Mouse (Mus musculus) adrenal gland (tissue): ENCODE measurements around the gene Serf1.
"Not testable (repeated sequence)": the region's sequence is repeated elsewhere in the genome, so short reads cannot be mapped to it uniquely, and the experiment has no call there.

Source experiments
- intact Hi-C: fragments of 180-260 bp; cut with DNase I; formaldehyde crosslinking; loops from one replicate; pipeline ENCODE4 v1.15.1; 2025
- long read RNA-seq, 2 experiments: library from polyadenylated mRNA; unstranded; transcript quantifications; one replicate each; pipeline ENCODE4 v2.0.0; 2020; ENCODE audit warnings: borderline replicate concordance in 1 of 2; ENCODE audit not compliant: insufficient replicate concordance in 1 of 2

The Serf1 gene
- long read RNA-seq, experiment 1, transcript Serf1-201 (3 exons, 601 nt): major isoform, 24 of 24 reads
- long read RNA-seq, experiment 1, partial matches to known transcripts: 0 of 24 reads
- long read RNA-seq, experiment 1, other reads (novel, unspliced or antisense): 0 of 24 reads
- long read RNA-seq, experiment 2, transcript Serf1-201 (3 exons, 601 nt): major isoform, 18 of 18 reads
- long read RNA-seq, experiment 2, partial matches to known transcripts: 0 of 18 reads
- long read RNA-seq, experiment 2, other reads (novel, unspliced or antisense): 0 of 18 reads

GRCm38 (mm10) chr13:100107652-100108472 lies at the start of gene Serf1:
Gene Serf1, plus strand, starts transcription at chr13:100108012.
- intact Hi-C loops: loop anchor here (10.0 kb wide), 1 partner anchor 547 kb away; the partner anchor contains the start of genes Ak6, Rad17 and Taf9

- intact Hi-C loops: no loop called here
Measured at GRCm38 (mm10) chr13:100063936-100064335, 43.9 kb upstream of the Serf1 start.

- intact Hi-C loops: no loop called here
Measured at GRCm38 (mm10) chr13:100067821-100068220, 40.0 kb upstream of the Serf1 start.

DNA sequence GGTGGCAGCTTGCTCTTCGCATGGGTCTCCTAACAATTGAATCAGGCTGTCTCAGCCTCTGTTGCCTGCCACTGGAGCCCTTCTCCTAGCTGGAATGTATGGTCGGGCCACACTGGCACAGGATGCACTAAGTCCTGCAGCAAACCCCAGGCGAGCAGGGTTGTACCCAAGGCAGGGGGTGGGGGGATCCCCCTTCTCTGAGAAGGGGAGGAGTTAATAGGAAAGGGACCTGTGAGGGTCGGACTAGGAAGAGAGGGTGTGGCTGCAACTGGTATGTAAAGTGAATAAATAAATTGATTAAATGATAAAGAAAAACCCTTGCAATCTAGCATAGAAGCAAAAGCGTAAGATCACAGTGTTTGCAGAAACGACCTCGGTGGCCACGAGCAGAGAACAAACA lies 36.3 kb upstream of the Serf1 start:
- intact Hi-C loops: loop anchor here (5.0 to 10.0 kb wide), 2 partner anchors 39 to 553 kb away; no protein-coding TSS in a partner anchor

DNA sequence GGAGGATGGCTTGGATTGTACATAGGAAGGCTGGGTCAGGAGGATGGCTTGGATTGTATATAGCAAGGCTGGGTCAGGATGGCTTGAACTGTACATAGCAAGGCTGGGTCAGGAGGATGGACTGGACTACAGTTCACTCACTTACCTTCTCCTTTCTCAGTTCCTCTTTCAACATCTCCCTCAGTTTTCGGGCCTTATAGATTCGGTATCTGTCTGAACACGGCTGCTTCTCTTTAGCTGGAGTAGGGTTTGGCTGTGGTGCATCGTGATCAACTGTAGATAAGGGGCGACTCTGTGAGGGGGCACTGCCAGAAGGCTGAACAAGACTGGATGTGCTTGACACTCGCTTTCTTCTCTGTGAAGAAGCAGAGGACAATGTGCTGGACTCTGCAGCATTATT lies 9.0 kb upstream of the Serf1 start:
- intact Hi-C loops: no loop called here

- intact Hi-C loops: loop anchor here (10.0 kb wide), 1 partner anchor 552 kb away; the partner anchor contains the start of genes Ak6, Rad17 and Taf9
Measured at GRCm38 (mm10) chr13:100103052-100103658, 4.7 kb upstream of the Serf1 start.

- intact Hi-C loops: loop anchor here (10.0 kb wide), 1 partner anchor 551 kb away; the partner anchor contains the start of genes Ak6, Rad17 and Taf9
Measured at GRCm38 (mm10) chr13:100103748-100104254, 4.0 kb upstream of the Serf1 start, which contains the start of gene Bdp1. Gene Bdp1, minus strand, starts transcription at chr13:100104070.

DNA sequence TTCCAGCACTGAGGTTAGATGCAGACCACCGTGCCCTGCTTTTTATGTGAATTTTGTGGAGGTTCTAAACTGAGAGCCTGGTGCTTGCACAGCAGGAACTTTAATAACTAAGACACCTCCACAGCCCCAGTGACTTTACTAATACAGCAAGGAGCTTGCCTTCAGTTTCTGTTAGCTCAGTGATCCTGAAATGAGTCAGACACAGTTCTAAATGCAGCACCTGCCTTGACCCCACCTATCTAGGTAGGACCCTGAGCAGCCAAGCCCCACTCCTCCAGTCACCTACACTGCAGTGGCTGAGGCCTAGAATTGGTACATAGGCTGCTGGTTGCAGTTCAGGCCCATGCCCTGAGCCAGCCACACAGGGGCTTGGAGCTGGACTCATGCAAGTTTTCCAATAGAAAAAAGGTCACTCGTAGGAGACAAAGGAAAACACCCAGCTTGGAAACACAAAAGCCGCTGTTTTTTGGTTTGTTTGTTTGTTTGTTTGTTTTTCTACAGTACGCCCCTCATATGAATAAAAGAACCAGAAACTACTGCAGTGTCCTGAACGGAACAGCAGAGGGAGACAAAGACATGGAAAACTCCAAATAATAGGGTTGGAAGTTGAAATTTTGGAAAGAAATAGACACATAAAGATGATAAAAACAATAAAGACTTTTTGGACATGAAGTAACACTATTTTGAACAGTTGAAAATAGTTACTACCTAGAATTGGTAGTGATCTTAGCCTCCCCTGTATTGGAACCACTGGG lies 4.6 kb downstream of the Serf1 start:
- intact Hi-C loops: loop anchor here (5.0 kb wide), 1 partner anchor 280 kb away; no protein-coding TSS in a partner anchor

- intact Hi-C loops: no loop called here
Measured at GRCm38 (mm10) chr13:100123970-100124369, 16.2 kb downstream of the Serf1 start.

GRCm38 (mm10) chr13:100124423-100125257 lies 16.8 kb downstream of the Serf1 start, which contains the start of gene Smn1:
Gene Smn1, plus strand, starts transcription at chr13:100124852.
- intact Hi-C loops: no loop called here

DNA sequence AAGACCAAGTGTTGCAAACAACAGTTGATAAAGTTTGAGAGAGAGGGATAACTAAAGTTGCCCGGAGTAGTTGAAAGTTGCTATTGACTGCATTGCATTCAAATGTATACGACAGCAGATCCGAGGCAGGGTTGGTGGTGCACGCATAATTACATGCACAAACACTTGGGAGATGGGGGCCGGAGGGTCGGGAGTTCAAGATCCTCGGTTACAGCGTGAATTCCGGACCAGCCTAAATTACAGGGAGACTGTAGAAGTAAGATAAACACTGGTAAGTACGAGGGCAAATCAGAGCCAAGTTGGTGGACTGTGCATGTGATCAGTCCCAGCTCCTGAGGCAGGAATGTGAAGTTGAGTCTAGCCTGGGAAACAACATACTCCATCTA lies 17.4 kb downstream of the Serf1 start:
- intact Hi-C loops: no loop called here

DNA sequence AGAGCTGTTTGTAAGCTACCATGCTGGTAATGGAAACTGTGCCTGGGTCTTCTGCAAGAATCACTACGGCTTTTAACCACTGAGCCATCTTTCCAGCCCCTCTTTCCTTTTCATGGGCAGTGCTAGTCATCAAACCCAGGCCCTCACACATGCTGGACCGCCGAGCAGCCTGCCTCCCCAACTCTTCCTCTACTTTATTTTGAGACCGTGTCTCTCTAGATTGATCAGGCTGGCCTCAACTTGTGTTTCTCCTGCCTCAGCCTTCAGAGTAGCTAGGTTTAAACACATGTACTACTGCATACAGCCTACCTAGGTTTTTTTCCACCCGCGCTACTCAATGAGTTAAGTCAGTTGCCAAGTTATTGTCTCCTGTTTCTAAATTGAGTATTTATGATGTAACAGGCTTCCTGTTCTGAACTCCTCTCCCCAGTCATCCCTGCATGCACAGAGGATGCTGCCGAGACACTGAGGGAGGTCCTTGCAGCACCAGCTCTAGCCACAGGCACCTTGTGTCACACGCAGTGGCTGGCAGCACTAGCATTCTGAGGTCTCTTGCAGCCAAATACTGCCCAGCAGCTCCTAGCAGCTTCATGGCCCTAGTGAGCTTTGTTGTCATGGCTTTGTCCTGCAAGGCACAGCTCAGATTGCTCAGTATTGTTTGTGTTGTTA lies 34.0 kb downstream of the Serf1 start:
- intact Hi-C loops: no loop called here

- intact Hi-C loops: no loop called here
Measured at GRCm38 (mm10) chr13:100152659-100153058, 44.8 kb downstream of the Serf1 start.

GRCm38 (mm10) chr13:100156624-100157023 lies 48.8 kb downstream of the Serf1 start:
- intact Hi-C loops: no loop called here

- intact Hi-C loops: not testable (repeated sequence)
Measured at GRCm38 (mm10) chr13:100161171-100161870, 53.5 kb downstream of the Serf1 start.

DNA sequence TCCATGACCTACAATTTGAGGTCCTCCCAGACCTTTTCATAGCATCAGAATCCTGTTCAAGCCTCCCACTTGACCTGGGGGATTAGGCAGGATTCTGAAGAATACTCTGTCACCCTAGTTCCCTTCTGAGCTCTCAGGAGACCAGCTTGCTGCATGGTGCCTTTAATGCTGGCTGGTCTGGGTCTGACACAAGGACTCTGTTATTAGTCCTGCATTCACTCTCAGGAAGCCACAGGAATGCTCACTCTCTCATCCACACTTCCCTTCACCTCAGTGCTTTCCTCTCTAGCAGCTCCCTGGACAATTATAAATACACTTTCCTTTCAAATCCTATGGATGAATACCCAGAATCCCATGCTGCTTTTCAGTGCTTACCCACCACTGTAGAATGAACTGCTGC lies 54.7 kb downstream of the Serf1 start:
- intact Hi-C loops: not testable (repeated sequence)
